Mouse (Mus musculus): ENCODE results near the gene Olfr1128. TPM values are rescaled to one million over a fixed set of nuclear protein-coding genes. Genes with fewer than 3 reads are reported as not detected.
"Not testable (repeated sequence)": the region's sequence is repeated elsewhere in the genome, so short reads cannot be mapped to it uniquely, and the experiment has no call there.

The Olfr1128 gene
- not detected in 2 replicates for polyA plus RNA-seq (2015; fragmentation: Nextera tagmentation; extraction: Ambion mirVana)

DNA sequence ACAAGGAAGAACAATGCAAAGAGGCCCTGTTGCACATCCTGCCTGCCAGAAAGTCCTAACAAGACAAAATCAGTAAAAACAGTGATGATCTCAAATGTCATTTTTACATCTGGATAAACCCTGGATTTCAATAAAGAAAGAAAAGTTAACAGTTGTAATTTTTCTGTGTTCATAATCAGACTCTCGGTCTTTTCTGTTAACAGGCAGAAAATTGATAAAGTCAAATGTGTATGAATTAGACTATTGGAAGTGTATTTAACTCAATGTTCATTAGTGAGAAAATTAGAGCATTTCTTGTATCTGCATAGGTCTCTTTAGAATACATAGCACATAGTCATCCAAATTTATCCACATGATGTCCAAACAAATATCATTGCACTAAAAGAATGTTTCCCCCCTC lies at the start of gene Olfr1128:
Olfr1128 (minus strand) TSS at position 101 of the 400 bp plus-strand sequence.
- no peaks in the 10 kb centered on the region for H3K36me3 ChIP-seq
- H3K27me3 ChIP-seq (replicated peaks): no peaks in the 10 kb centered on the region
- no peak within 1 kb of the TSS for H3K27ac ChIP-seq
- H3K4me3 ChIP-seq (replicated peaks): no peak within 1 kb of the TSS
- H3K4me2 ChIP-seq: no peak within 1 kb of the TSS
- no peak for ATAC-seq (ENCODE audit: insufficient read depth, low FRiP score, low read depth)
- H3K4me1 ChIP-seq: no peaks in the 10 kb centered on the region
- WGBS: 85% methylated on average over 1 of the region's 1 CpGs
- no peaks in the 10 kb centered on the region for H3K9me3 ChIP-seq
- no peak within 1 kb of the TSS for H3K9ac ChIP-seq

DNA sequence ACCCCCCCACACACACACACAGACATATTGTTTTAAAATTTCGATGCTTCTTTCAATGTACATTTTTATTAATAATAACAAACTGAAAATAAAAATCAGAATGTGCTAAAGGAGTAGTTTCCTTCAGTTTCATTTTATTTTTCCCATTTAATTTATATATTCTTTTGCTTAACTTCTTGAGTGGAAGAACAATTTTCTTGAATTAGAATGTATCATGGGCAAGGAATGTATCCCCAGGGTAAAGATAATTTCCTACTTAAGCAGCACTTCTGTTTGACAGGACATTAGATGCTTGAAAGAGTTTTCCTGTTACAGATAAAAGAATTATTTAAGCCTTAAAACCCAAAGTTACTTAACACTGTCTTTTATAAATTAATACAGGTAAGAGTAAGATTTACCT lies 28.3 kb upstream of the Olfr1128 start, which contains the start of gene Olfr1129:
Olfr1129 (plus strand) TSS at position 301 of the 400 bp plus-strand sequence.
- not testable (repeated sequence) for ATAC-seq (ENCODE audit: insufficient read depth, low FRiP score, low read depth); H3K4me2 ChIP-seq; H3K9me3 ChIP-seq; H3K27me3 ChIP-seq (replicated peaks); H3K4me1 ChIP-seq; H3K9ac ChIP-seq; H3K27ac ChIP-seq; H3K36me3 ChIP-seq; H3K4me3 ChIP-seq (replicated peaks)
- 80% methylated on average over 1 of the region's 1 CpGs for WGBS

DNA sequence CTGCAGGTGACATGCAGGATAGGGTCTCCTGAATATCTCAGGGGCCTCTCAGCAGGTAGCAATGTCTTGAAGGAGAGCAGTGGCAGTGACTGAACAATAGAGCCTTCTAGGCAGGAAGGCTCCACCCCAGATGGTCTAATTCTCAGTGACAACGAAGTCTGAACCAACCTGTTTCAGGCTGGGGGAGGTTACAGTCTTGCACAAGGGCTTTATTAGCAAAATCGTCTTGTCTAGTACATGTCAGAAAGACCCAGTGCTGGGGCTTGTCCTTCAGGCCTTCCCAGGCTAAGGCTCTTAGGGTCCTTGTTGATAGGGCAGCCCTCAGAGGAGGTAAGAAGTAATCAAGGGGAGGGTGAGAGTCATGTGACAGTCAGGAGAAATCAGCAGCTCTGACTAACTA lies 10.5 kb downstream of the Olfr1128 start:
- Histone ChIP-seq H3K4me3 (replicated peaks) (no peak overlapping the region), H3K27me3 (replicated peaks) (no peaks in the 10 kb centered on the region), H3K9me3 (no peaks in the 10 kb centered on the region), H3K9ac (no peak overlapping the region), H3K36me3 (no peaks in the 10 kb centered on the region), H3K4me2 (no peak overlapping the region), H3K4me1 (no peaks in the 10 kb centered on the region), H3K27ac (no peak overlapping the region)
- 61% methylated on average over 2 of the region's 2 CpGs for WGBS
- ATAC-seq (ENCODE audit: insufficient read depth, low FRiP score, low read depth): no peak

DNA sequence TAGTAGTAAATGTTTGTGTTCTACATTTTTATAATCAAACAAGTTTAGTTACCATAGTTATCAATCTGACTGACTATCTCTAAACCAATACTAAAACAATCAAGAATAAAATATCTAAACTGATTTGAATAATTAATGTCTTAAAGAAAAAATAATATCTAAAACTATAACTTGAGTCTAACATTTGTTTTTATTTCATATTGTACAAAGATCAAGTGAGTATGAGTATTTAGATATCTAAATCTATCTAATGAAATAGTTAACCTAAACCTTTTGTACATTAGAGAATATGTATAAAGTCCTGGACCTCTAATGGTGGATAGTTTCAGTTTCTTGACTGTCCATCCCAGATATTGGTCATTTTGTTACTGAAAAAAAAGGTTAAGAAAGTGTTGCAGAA lies 13.8 kb downstream of the Olfr1128 start, which contains the start of gene Olfr153:
Olfr153 (plus strand) TSS at position 301 of the 400 bp plus-strand sequence.
- Histone ChIP-seq H3K4me1 (no peaks in the 10 kb centered on the region), H3K4me2 (no peak within 1 kb of the TSS), H3K27ac (no peak within 1 kb of the TSS), H3K9ac (no peak within 1 kb of the TSS), H3K4me3 (replicated peaks) (no peak within 1 kb of the TSS), H3K9me3 (no peaks in the 10 kb centered on the region; the same call in 1 of the 2 replicates), H3K27me3 (replicated peaks) (no peaks in the 10 kb centered on the region), H3K36me3 (no peaks in the 10 kb centered on the region)
- no peak for ATAC-seq (ENCODE audit: insufficient read depth, low FRiP score, low read depth)

DNA sequence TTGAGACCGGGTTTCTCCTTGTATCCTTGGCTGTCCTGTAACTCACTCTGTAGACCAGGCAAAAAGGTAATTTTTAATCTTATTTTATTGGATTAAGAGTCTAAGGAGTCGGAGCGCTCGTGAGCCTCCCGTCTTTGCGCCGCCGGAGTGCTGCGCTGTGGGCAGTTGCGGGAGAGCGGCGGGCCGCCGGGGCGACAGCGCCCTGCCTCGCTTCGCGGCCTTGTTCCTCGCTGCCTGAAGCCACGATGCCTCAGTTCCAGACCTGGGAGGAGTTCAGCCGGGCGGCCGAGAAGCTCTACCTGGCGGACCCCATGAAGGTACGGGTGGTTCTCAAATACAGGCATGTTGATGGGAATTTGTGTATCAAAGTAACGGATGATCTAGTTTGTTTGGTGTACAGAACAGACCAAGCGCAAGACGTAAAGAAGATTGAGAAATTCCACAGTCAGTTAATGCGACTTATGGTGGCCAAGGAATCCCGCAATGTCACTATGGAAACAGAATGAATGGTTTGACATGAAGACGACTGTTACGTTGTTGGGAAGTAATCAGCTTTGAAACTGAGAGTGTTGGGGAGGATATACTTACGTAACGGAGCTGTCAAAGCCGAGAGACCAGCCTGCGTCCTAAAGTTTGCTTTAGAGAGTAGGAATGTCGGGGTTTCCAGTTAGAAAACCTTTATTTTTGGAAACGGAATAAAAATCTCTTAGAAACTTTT lies 19.3 kb downstream of the Olfr1128 start:
- H3K27me3 ChIP-seq (replicated peaks); H3K9ac ChIP-seq; H3K36me3 ChIP-seq; ATAC-seq (ENCODE audit: insufficient read depth, low FRiP score, low read depth); H3K27ac ChIP-seq; H3K9me3 ChIP-seq; H3K4me1 ChIP-seq; H3K4me3 ChIP-seq (replicated peaks): not testable (repeated sequence)
- H3K4me2 ChIP-seq: peak overlapping the region; percentile 37
- WGBS: 27% methylated on average over 39 of the region's 39 CpGs

DNA sequence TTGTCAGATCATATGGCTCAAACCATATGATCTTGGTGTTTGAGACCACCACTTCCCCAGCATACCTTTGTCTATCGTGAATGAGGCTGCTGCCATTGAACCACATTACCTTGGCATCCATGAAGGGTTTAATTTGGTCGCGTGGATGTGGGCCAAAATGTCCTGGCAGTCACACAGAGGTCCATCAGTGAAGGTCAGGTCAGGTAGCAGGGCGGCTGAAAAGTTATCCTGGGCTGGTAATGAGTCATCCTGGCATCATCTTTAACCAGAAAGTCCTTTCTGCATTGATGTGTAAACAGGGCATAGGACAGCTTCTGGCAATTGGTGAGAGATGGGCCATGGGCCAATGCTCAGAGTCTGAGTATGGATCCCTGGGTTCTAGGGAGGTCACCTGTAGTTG lies 24.7 kb downstream of the Olfr1128 start:
- no peak overlapping the region for H3K4me3 ChIP-seq (replicated peaks)
- H3K9ac ChIP-seq: no peak overlapping the region
- H3K27ac ChIP-seq: no peak overlapping the region
- ATAC-seq (ENCODE audit: insufficient read depth, low FRiP score, low read depth): no peak
- no peaks in the 10 kb centered on the region for H3K36me3 ChIP-seq
- 82% methylated on average over 4 of the region's 4 CpGs for WGBS
- no peak overlapping the region for H3K4me2 ChIP-seq
- H3K4me1 ChIP-seq: no peaks in the 10 kb centered on the region
- H3K9me3 ChIP-seq: no peaks in the 10 kb centered on the region
- no peaks in the 10 kb centered on the region for H3K27me3 ChIP-seq (replicated peaks)

DNA sequence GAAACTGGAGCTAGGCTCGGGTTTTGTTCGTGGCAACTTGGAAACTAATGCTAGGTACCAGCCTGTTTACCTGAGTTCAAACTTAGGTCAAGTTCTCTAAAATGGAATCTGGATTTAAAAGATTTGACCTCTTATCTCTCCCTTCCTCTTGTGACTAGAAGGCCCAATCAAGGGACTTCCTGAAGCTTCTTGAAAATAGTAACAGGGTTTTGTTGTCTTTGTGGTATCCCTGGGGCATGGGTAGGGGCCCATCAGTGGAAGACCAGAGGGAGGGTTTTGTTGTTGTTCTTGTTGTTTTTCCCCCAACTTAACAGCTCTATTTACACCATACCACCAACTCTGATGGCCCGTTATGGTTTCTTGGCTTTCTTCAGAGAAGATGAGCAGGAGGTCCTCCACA lies 28.8 kb downstream of the Olfr1128 start:
- ATAC-seq (ENCODE audit: insufficient read depth, low FRiP score, low read depth): no peak
- Histone ChIP-seq H3K4me1 (no peaks in the 10 kb centered on the region), H3K4me2 (no peak overlapping the region), H3K4me3 (replicated peaks) (no peak overlapping the region), H3K27ac (no peak overlapping the region), H3K36me3 (no peaks in the 10 kb centered on the region), H3K9ac (no peak overlapping the region), H3K27me3 (replicated peaks) (no peaks in the 10 kb centered on the region), H3K9me3 (no peaks in the 10 kb centered on the region)
- WGBS: 91% methylated on average over 3 of the region's 3 CpGs

DNA sequence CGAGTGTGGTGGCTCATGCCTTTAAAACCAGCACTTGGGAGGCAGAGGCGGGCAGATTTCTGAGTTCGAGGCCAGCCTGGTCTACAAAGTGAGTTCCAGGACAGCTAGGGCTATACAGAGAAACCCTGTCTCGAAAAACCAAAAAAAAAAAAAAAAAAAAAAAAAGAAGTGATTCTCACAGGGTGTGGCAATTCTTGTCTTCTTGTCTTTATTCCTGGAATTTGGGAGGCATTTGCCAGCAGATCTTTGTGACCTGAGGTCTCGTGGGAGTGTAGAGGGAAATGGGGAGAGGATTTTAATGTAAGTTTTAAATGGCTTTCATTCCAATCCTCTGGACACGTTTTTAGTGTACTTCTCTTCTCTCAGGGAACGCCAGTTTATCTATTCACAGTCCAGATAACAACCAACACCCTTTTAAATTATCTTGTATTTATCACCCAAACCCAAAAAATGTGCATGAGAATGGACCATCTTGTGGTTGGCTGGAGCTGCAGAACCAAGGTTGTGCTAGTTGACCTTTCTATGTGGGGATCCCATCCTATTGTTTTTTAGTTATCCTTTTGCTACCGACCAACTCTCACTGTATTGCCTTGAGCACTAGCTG lies 29.8 kb downstream of the Olfr1128 start:
- Histone ChIP-seq H3K9me3 (no peaks in the 10 kb centered on the region), H3K4me2 (no peak overlapping the region), H3K9ac (no peak overlapping the region), H3K4me3 (replicated peaks) (no peak overlapping the region), H3K27ac (no peak overlapping the region), H3K27me3 (replicated peaks) (no peaks in the 10 kb centered on the region), H3K4me1 (no peaks in the 10 kb centered on the region), H3K36me3 (no peaks in the 10 kb centered on the region)
- ATAC-seq (ENCODE audit: insufficient read depth, low FRiP score, low read depth): no peak
- WGBS: 71% methylated on average over 8 of the region's 8 CpGs

DNA sequence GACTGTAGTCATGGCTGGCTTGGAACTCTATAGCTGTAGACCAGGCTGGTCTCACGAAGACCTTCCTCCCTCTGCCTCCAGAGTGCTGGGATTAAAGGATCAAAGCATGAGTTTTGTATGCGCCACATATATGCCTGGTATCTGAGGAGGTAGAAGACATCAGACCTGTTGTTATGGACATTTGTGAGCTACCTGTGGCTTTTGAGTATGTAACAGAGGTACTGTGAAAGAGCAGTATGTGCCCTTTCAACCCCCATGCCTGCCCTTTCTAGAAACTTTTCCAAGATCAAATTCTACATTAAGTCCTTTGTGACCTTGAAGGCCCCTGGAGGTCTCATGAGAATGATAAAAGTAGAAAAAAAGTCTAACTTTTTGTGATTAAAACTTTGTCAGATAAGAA lies 30.3 kb downstream of the Olfr1128 start:
- Histone ChIP-seq H3K9me3 (no peaks in the 10 kb centered on the region), H3K4me1 (no peaks in the 10 kb centered on the region), H3K27ac (no peak overlapping the region), H3K4me3 (replicated peaks) (no peak overlapping the region), H3K36me3 (no peaks in the 10 kb centered on the region), H3K4me2 (no peak overlapping the region), H3K27me3 (replicated peaks) (no peaks in the 10 kb centered on the region), H3K9ac (no peak overlapping the region)
- 89% methylated on average over 2 of the region's 2 CpGs for WGBS
- ATAC-seq (ENCODE audit: insufficient read depth, low FRiP score, low read depth): no peak

DNA sequence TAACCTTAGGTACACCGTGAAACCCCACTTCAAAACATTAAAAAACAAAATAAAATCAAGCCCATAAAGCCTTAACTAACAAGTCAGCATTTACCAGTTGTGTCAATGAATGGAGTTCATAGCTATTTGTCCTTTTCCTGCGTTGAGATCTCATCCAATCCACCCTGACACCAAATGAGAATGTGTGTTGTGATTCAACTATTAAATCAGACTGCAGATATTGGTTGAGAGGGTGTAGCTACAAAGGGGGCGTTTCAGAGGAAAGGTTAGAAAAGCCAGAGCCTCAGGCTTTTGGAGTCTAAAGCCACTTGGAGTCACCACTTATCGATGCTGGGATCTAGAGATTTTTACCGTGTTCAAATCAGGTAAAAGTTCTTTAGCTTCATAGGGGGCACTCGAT lies 39.1 kb downstream of the Olfr1128 start, which contains the start of gene Pramel6:
Pramel6 (plus strand) TSS at position 301 of the 400 bp plus-strand sequence.
- WGBS: 89% methylated on average over 6 of the region's 6 CpGs
- ATAC-seq (ENCODE audit: insufficient read depth, low FRiP score, low read depth): no peak
- H3K4me1 ChIP-seq: no peaks in the 10 kb centered on the region
- no peak within 1 kb of the TSS for H3K4me2 ChIP-seq
- H3K27ac ChIP-seq: no peak within 1 kb of the TSS
- H3K27me3 ChIP-seq (replicated peaks): no peaks in the 10 kb centered on the region
- H3K36me3 ChIP-seq: no peaks in the 10 kb centered on the region
- H3K9me3 ChIP-seq: no peaks in the 10 kb centered on the region
- H3K9ac ChIP-seq: no peak within 1 kb of the TSS
- no peak within 1 kb of the TSS for H3K4me3 ChIP-seq (replicated peaks)

DNA sequence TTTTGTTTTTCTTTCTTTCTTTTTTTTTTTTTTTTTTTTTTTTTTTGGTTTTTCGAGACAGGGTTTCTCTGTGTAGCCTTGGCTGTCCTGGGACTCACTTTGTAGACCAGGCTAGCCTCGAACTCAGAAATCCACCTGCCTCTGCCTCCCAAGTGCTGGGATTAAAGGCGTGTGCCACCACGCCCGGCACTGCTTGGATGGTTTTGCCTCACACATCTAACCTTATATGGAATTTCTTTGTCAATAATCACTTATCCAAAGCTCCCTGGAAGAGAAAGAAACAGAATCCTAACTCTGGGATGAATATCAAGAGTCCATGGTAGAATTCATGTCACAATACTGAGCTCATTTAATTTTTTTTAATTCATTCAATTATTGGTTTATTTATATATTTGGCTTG lies 48.3 kb downstream of the Olfr1128 start, which contains the start of gene Pramel7:
Pramel7 (minus strand) TSS at position 101 of the 400 bp plus-strand sequence.
- H3K27ac ChIP-seq; H3K4me2 ChIP-seq; H3K36me3 ChIP-seq; H3K9ac ChIP-seq; H3K27me3 ChIP-seq (replicated peaks); H3K4me3 ChIP-seq (replicated peaks); H3K4me1 ChIP-seq; ATAC-seq (ENCODE audit: insufficient read depth, low FRiP score, low read depth); H3K9me3 ChIP-seq: not testable (repeated sequence)
- 81% methylated on average over 4 of the region's 5 CpGs for WGBS

Measured in stomach, embryonic 15.5 days (tissue).